Mouse (Mus musculus) NIH3T3 (cell line): ENCODE results near the gene Bcl9l.

Experiments used
- DNase-seq: peaks from one replicate; pipeline ENCODE4 v3.0.0-alpha.2; 2012; ENCODE audit warnings: low read depth

Gene Bcl9l

GRCm38 (mm10) chr9:44544986-44545385, 62.4 kb downstream of the Bcl9l start:
- no peak for DNase-seq

GRCm38 (mm10) chr9:44548412-44549152, 66.0 kb downstream of the Bcl9l start:
- peak; percentile 18 for DNase-seq

- DNase-seq: no peak
Measured at GRCm38 (mm10) chr9:44551138-44551537, 68.5 kb downstream of the Bcl9l start.

- DNase-seq: peak; percentile 50
Measured at GRCm38 (mm10) chr9:44552161-44552560, 69.5 kb downstream of the Bcl9l start.
